Mouse (Mus musculus): Measurements from ENCODE around the gene Cox7a1.
A peak's percentile ranks its signal among the peaks of the same experiment; 100 is the strongest.
"Not testable (repeated sequence)": the region's sequence is repeated elsewhere in the genome, so short reads cannot be mapped to it uniquely, and the experiment has no call there.

Cox7a1 gene

DNA sequence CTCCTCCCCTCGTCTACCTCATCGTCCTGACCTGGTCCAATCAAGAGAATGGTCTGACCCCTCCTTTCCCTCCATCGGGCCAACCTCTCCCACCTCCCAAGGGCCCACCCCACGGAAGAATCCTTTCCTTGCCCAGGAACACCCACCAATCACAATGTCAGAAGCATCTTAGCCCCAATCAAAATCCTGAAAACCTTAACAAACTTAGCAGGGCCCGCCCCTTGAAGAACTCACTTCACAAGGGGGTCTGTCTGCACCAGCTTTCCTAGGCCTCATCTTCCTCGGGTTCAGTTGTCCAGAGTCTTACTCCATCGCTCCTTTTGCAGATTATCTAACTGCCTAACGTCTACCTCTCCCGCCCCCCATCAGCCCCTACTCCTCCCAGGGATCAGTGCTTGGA, 9.1 kb downstream of the Cox7a1 start:
- no peak for DNase-seq (ENCODE audit: low spot score in 2 of 2)

DNA sequence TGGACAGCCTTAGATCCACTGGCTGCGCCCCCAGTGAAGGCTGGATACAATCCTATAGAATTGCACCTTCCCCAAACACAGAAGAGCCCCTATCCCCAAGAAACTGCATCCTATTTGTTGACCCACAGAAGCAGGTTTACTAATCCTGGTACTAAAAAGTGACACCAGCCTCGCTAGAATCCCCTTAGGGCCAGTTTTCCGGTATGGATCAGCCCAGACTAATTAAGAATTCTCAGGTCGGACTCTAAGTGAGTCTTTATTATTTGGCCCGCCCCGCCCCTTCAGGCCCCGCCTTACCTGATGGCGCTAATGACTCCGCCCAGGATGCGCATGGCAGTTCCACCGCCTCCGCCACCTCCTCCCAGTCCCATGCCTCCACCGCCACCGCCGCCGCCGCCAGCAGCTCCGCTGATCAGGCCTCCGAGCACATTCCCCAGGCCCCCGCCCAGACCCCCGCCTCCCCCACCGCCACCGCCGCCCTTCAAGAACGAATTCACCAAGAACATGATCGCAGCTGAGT, 9.7 kb downstream of the Cox7a1 start:
- DNase-seq (ENCODE audit: low spot score in 2 of 2): peak in 1 of 2 experiments; percentile 58

DNA sequence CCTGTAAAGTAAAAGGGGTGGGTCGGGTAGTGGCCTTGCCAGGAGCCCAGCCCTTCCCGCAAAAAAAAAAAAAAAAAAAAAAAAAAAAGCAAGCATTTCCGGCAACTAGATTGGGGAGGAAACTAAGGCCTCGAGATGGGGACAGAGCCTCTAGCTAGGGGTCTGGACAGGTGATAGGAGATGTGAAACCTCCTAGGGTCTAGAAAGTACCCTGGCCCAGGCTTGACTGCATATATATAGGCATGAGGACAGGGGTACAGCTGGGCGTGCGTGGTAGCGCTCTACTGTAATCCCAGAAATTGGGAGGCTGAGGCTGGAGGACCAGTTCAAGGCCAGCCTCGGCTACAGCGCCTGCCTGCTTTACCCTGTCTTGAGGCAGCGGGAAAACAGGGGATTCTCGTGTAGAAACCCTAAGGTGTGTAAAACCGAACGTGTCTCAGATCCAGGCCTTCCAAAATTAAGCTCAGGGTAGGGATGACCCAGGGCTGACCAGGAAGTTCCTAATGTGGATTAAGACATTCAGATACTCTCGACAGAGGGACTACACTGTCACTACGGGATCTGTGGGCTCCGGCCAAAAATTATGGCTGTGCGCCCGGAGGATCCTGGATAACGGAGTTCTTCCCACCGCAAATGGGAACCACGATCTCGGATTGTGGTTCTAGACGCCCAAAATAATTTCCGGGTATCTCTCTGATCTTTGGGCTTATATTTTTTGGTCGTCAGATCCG, 10.3 kb downstream of the Cox7a1 start:
- no peak for DNase-seq (ENCODE audit: low spot score in 2 of 2)

DNA sequence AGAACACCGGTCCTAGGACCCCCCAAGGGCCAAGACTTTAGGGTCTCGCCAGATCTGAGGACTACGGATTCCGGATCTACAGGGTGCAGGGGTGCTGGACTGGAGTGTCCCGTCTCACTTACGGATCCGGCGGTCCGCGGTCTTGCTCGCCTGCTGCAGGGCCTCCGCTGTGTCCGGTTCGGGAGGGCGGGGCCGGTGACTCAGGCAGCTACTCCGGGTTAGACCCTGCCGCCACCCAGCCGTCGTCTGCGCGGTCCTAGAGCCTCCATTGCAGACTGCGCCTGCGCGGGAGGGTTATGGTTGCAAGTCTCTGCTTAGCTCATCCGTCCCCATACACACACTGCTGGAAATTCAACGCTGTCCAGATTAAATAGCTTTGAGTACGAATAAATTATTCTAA, 10.9 kb downstream of the Cox7a1 start:
- peak; percentile 73 to 94 for DNase-seq (ENCODE audit: low spot score in 2 of 2)

DNA sequence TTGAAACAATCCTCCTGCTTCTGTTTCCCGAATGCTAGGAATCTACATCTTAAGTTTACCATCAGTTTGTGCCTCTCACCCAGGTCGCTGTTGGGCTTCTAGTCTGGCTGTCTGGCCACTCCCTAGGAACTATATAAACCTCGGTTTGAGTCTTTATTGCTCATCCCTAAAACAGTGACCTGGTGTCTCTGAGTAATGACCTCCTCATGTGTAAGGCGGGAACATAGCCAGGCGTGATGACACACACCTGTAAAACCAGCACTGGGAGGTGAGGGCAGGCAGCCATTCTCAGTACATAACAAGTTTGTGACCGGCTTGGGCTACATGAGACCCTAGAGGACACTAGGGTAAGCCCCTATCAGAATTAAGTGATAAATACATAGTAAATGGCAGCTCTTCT, 11.5 kb downstream of the Cox7a1 start:
- no peak for DNase-seq (ENCODE audit: low spot score in 2 of 2)

DNA sequence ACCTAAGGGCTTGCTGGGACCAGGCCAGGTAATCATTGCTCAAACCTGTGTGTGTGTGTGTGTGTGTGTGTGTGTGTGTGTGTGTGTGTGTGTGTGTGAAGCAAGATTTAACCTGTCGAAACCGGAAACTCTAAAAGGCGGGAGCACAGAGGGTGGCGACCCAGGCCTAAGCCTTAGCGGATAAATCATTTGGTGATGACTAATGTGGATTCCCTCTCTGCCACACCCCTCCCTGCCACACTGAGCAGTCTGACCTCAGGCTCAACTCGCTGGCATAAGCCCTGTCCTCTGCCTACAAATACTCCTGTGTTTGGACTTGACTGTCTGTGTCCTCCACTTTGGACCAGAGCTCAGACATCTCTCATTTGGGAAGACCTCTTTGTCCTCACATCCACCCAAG, 12.2 kb downstream of the Cox7a1 start:
- no peak for DNase-seq (ENCODE audit: low spot score in 2 of 2)

DNA sequence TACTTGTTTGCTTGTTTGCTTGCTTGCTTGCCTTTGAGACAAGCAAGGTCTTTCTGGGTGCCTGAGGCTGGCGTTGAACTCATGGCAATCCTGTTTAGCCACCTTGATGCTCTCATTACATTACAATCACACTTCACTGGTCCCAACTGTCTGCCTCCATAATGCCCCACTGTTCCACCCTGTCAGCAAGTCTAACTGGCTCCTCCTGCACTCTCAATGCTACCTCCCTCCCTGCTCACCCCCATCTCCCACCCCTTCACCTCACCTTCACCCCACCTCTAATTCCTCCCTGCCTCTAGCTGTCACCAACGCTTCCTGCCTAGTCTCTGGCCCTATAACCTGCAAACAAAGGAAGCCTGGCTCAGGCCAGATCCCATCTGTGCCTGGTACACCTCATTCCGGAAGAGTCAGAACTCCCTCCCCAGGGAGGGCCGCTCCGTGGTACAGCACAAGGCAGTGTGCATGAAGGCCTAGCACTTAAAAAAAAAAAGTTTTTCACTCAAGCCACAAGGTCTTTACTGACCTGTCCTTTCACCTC, 13.7 kb downstream of the Cox7a1 start:
- no peak for DNase-seq (ENCODE audit: low spot score in 2 of 2)

DNA sequence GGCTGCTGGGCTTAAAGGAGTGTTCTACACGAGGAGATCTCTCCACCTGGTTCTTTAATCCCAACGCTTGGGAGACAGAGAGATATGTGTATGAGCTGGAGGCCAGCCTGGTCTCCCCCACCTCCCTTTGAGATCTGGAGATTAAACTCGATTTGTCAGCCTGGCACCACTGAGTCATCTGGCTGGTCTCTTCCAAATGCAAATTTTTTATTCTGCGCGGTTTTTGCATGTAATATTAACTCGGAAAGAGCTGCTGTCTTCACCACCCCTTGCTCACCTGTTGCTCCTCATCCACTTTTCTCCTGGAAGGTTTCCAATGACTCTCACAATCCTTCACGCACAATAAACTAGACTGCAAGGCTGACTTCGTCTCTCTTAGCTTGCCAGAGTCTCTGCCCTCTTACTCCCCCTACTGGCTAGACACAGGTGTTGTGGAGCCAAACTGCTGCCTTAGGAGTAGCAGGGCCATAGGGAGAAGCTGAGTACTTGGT, 14.6 kb downstream of the Cox7a1 start, which contains the start of gene Capns1:
Gene Capns1 (minus strand): TSS at position 331 of the 491 bp plus-strand sequence.
- DNase-seq (ENCODE audit: low spot score in 2 of 2): peak in 1 of 2 experiments; percentile 56

DNA sequence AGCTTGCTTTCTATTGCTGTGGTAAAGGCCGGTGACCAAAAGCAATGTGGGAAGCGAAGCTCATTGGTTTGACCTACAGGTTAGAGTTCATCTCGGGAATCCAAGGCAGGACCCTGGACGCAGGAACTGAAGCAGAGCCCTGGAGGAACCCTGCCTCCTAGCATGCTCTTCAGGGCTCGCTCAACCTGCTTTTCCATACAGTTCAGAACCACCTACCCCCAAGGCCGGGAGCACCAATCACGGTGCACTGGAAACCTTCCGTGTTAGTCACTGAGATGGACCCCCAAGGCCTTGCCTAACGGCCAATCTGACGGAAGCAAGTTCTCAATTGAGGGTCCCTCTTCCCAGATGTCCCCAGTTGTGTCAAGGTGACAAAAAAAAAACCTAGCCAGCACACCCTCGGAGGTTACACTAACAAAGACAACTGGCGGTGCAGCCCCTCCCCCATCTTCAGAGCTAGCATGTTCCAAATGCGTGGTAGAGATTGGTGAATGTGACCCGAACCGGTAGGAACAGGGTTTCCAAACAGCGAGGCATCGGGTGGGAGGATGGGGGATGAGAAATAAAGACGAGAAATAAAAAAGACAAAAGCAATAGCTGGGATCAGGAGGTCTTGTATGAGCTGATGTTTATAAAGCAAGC, 15.7 kb downstream of the Cox7a1 start:
- DNase-seq (ENCODE audit: low spot score in 2 of 2): no peak

DNA sequence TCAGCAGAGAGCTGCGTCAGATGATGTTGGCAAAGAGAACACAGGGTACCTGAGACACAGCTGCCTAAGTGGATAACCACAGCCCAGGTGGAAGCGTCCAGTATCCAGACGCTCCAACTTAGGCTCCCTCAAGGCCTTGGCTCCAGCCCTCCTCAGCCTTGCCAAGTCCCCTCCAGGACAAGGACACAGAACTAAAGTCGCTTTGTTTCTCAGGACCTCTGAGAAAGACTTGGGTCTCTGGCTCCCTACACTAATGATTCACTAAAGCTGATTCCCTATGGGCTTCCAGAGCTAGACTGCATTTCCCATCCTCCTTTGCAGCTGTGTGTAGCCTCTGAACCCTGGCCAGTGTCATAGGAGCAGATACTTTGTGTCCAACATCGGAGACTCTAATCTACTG, 16.3 kb downstream of the Cox7a1 start:
- DNase-seq (ENCODE audit: low spot score in 2 of 2): no peak

DNA sequence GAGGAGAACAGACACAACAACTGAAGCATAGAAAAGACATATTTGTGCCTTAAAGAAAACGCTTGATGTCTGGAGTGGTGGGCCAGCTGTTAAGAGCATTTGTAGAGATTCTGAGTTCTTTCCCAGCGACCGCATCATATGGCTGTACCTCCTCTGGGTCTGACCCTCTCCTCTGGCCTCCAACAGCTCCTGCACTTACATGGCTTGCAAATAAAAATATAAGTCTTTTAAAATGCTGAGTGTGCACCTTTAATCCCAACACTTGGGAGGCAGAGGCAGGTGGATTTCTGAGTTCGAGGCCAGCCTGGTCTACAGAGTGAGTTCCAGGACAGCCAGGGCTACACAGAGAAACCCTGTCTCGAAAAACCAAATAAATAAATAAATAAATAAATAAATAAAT, 16.7 kb downstream of the Cox7a1 start:
- not testable (repeated sequence) for DNase-seq (ENCODE audit: low spot score in 2 of 2)

DNA sequence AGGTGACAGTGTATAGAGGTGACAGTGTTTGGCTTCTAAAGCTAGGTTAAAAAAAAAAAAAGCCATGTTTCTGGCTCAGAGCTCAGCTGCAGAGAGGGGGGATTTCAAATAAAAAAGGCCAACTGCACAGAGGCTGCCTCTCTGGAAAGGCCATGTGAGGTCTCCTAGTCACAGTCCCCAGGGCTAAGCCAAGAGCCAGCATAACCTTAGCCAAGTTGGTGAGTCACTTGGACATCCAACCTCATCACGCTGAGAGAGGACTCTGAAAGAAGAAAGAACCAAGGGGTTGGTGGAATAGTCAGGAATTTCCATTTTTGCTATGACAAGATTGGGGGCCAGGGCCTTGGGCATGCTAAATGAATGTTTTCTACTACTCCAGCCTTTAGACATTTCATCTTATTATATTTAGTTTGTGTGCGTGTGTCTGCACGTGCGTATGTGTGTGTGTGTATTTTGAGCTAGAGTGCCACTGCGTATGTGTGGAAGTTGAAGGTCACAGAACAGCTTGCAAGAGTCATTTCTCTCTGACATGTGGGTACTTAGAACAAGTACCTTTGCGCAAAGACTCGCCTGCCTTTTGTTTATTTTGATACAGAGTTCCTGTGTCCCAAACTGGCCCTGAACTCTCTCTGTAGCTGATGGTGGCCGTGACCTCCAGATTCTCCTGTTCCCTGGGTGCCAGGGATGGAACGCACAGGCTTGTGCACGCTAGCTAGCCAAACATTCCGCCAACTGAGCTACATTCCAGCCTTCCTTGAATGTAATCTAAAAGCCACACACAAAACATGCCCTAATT, 19.1 kb downstream of the Cox7a1 start:
- DNase-seq (ENCODE audit: low spot score in 2 of 2): no peak

DNA sequence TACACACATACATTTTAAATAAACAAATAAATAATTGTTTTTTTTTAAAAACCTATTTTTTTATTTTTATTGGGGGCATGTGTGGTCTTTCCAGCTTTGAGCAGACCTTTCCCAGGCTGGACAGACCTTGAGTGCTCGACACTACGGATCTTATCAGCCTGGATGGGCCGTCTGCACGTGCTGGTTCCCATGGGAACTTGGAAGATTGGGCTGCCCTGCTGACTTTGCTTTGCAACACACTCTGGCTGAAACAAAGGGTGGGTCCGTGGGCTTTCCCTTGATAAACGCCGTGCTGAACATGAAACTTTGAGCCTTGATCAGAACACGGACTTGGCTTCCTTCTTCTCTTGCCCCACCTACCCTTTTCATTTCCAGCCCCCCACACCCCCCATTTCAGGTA, 20.4 kb downstream of the Cox7a1 start:
- no peak for DNase-seq (ENCODE audit: low spot score in 2 of 2)

DNA sequence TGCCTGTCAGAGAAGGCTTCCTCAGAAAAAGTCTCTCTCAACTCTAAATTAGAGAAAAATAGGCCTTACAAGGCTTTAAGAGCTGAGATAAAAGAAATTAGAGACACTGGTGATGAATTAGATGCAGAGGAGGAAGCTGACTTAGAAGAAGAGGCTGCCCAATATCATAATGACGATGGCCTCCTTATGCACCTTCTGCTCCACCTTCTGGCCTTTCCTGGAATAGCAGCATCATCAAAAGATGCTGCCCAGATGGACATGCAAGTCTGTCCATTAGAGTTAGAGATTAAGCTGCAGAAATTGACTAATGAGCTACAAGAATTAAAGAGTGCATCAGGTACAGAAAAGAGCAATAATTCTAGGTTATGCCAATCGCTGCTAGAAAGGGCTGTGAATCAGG, 21.4 kb downstream of the Cox7a1 start:
- DNase-seq (ENCODE audit: low spot score in 2 of 2): peak in 1 of 2 experiments; percentile 69

DNA sequence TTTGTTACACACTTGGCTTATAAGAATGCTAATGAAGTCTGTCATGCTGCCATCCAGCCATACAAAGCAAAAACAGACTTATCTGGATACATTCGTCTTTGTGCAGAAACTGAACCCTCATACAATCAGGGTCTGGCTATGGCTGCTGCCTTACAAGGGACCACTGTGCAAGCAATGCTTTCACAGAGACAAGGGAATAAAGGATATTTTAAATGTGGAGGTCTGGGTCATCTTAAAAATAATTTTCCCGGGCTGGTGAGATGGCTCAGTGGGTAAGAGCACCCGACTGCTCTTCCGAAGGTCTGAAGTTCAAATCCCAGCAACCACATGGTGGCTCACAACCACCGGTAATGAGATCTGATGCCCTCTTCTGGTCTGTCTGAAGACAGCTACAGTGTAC, 22.4 kb downstream of the Cox7a1 start:
- DNase-seq (ENCODE audit: low spot score in 2 of 2): not testable (repeated sequence)

DNA sequence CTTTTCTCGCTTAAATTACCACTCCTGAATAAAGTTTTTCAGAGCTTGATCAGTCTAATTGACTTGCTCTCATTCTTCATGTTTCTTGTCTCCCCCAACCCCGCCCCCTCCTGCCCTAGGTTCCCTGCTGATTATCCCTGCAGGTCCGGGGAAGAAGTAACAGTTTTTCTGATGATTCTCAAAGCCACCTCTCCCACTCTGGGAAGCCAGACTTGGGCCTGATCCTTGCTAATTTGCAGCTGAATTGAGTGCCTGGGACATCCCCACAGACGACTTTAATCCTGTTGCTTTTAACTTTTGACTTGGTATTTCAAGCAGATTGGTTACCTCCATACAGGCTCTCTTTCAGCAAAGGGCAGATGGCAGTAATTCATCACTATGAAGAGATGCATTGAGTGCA, 27.1 kb downstream of the Cox7a1 start:
- DNase-seq (ENCODE audit: low spot score in 2 of 2): no peak

DNA sequence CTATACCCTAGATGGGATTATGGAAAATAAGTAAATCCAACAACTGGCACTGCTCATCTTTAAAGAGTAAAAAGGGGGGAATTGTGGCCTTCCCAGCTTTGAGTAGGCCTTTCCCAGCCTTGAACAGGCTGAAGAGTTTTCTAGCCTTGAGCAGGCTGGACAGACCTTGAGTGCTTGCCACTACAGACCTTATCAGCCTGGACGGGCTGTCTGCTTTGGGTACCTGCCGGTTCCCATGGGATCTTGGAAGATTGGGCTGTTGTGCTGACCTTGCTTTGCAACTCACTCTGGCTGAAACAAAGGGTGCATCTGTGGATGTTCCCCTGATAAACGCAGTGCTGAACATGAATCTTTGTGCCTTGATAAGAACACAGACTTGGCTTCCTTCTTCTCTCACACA, 29.9 kb downstream of the Cox7a1 start:
- no peak for DNase-seq (ENCODE audit: low spot score in 2 of 2)

DNA sequence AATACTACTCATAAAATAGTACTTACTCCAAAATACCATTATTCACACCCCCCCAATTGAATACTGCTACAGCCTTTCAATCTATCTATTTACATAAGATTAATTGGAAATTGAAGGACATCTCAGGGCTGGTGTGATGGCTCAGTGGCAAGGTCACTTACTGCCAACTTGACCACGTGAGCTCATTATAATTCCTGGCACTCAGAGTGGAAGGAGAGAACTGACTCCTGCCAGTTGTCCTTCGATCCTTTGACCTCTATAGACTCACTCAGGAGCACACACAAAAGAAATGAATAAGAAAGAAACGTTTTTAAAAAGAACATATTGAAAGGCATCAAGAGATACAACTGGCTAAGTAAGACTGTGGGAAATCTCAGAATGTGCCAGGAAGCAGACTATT, 31.9 kb downstream of the Cox7a1 start:
- no peak for DNase-seq (ENCODE audit: low spot score in 2 of 2)

DNA sequence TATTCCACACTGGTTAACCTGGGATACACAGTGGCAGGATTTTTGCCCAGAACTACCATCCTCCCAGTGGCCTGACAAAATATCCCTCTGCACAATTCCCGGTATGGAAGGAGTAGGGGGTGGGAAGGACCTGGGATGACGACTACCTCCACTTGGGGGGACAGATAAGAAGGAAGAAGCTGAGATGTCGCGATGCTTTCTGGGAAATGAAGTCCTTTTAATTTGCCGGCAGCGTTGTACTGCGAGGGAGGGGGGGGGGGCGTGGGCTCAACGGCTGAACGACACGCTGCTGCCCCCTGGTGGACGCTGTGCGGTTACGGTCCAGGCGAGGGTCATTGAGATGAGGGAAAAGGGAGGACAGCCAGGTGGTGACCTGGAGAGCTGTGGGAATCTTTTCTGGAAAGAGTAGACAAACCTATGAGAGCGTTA, 32.8 kb downstream of the Cox7a1 start:
- DNase-seq (ENCODE audit: low spot score in 2 of 2): peak in 1 of 2 experiments; percentile 54

DNA sequence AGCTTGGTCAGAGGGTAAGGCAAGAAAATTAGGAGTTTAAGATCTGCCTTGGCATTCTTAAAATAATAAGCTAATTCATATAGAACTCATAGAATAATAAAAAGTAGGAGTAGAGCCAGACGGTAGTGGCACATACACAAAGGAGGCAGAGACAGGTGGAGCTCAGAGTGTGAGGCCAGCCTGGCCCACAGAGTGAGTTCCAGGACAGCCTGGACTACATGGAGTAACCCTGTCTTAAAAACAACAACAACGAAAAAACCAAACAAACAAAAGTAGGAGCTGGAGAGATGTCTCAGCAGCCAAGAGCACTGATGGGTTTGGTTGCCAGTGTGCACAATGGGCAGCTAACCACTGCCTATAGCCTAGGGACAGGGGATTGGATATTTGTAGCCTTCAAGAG, 33.3 kb downstream of the Cox7a1 start:
- DNase-seq (ENCODE audit: low spot score in 2 of 2): no peak

DNA sequence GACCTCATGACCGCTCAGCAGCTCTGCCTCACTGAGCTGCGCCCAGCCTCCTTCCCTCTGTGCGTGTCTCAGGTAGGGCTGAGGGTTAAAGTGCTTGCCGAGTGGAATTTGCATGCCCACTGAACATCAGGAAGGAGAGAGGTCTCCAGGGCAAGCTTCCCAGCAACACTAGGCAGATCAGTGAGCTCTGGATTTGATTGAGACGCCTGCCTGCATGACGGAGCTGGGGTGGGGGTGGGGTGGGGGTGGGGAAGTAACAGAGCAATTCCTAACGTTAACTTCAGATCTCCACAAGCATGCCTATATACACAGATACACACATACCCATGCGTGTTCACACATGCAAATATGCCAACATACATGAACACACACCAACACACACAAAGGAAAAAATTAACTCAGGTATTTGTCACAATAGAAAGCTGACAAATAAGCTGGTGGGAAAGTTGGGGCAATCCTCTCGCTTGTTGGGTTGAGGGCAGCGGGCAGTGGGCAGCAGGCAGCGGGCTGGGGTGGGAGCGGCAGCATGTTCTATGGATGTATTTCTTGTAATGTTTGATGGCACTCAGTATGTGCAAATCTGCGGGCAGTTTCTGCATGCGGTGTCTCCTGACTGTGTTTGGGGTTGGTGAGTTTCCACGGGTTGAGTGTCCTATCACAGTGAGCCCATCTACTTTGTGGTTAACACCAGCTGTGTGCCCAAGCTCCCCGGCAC, 35.5 kb downstream of the Cox7a1 start:
- peak in 1 of 2 experiments; percentile 32 for DNase-seq (ENCODE audit: low spot score in 2 of 2)
